Mouse (Mus musculus) mature B cell (primary cell): Measurements from ENCODE around the gene Etv5.

ENCODE experiments used
- in situ Hi-C: fragments of 300-500 bp; cut with MboI; formaldehyde crosslinking; loops from 2 replicates; pipeline ENCODE4 v1.14.3; 2019

The Etv5 gene

DNA sequence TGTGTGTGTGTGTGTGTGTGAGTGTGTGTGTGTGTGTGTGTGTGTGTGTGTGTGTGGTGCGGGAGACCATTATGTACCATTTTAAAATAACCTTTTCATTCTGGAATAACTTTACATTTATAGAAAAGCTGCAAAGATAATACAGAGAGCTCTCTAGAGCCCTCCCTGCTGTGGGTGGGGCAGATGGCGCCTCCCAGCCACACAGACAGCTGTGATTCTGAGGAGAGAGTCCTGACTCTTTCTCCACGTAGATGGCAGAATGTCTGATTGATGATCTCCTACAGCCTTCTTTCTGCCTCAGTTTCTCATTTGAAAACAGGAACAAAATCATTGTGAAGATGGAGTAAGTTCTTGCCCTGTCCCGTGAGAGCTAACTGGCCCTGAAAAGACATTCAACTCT lies 91.5 kb downstream of the Etv5 start:
- in situ Hi-C loops: no loop called here

DNA sequence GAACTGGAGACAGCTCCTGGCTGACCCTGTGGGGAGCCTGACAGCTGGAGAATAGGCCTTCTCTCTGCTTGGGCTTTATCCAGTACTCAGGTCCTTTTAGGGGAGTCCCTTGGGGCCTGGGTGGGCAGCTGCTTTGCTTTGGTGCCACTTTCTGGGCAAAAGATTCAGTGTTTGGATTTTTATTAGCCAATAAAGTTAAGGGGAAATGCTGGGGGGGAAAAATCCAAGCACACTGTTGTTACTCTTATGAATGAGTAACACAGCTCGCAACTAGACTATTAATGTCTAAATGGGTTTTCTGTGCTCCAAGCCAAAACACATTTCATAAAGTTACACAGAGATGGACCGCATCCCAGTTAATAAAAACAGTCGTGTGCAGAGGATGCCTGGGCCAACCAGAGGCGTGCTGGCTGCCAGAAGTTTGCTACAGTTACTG lies 98.3 kb downstream of the Etv5 start:
- in situ Hi-C loops: no loop called here

DNA sequence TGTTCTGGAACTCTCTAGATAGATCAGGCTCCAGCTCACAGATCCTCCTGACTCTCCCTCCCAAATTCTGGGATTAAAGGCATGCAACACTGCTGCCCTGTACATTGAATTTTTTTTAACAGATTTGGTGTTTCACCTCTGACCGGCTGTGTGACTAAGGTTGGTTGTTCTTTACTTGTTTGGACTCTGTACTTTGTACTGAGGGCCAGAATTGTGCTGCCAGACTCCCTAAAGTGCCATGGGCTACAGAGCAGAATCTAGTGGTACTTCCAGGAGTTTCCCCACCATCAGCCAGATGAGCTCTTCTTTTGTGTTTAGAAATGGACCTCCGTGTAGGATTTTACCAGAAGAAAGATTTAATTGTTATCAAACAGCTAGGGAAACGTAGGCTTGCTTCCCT lies 103.7 kb downstream of the Etv5 start:
- in situ Hi-C loops: no loop called here
